8 mouse cellular contexts compared by ENCODE assay signal in the genomic region with DNA sequence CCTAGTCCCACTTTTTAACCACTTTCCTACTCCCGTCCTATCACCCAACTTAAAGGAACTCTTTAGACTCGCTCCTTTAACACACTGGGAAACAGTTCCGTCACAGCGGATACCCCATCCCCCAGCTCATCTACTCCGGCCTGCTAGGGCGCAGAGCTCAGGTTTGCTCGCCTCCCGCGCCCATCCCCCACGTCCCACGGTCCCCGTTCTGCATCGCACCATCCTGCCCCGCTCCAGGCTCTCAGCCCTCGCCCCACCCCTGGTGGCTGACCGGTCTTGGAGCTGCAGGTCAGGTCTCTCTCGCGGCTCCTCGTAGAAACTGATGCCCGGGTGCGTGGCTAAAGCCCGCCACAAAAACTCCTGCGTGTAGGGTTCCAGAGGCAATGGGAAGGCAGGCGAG. TPM values are rescaled to one million over a fixed set of nuclear protein-coding genes. Genes with fewer than 3 reads are reported as not detected.
DNase-seq lines count a peak whose midpoint lies in the region; ATAC-seq and TF ChIP-seq lines count a peak whose summit lies in the region.

No protein-coding gene starts in this region.

- WGBS in forebrain, embryonic 13.5 days: under 1% methylated on average over 24 of the region's 24 CpGs
- WGBS in hindbrain, embryonic 14.5 days: under 1% methylated on average over 24 of the region's 24 CpGs
- under 1% methylated on average over 24 of the region's 24 CpGs for WGBS in limb, embryonic 11.5 days

- peak; percentile 32 for ATAC-seq in activated CD4-positive, CD25-positive, alpha-beta regulatory T cell, adult 4 months
- ATAC-seq in forebrain, embryonic 13.5 days: peak; percentile 80
- peak; percentile 83 for ATAC-seq in hindbrain, embryonic 14.5 days (ENCODE audit: low FRiP score)
- peak; percentile 89 for ATAC-seq in limb, embryonic 11.5 days (ENCODE audit: insufficient number of reproducible peaks, low FRiP score, low TSS enrichment, low read depth)
- peak; percentile 52 for ATAC-seq in megakaryocyte-erythroid progenitor cell, adult 5-6 weeks (replicated peaks; ENCODE audit: low FRiP score, low TSS enrichment, poor library complexity, severe bottlenecking)

- H3K36me3 ChIP-seq in forebrain, embryonic 13.5 days (ENCODE audit: poor library complexity, severe bottlenecking): peaks cover 21% of the 10 kb centered on the region
- peaks cover 25% of the 10 kb centered on the region for H3K36me3 ChIP-seq in hindbrain, embryonic 14.5 days (replicated peaks; ENCODE audit: control insufficient read depth, insufficient read depth)
- H3K36me3 ChIP-seq in limb, embryonic 11.5 days (ENCODE audit: control insufficient read depth, insufficient read depth, low read length): peaks cover 15% of the 10 kb centered on the region
- peaks cover 3% of the 10 kb centered on the region for H3K36me3 ChIP-seq in testis, adult 2 months (ENCODE audit: control insufficient read depth, insufficient read depth, low read length)

- no peaks in the 10 kb centered on the region for H3K27me3 ChIP-seq in forebrain, embryonic 13.5 days
- H3K27me3 ChIP-seq in hindbrain, embryonic 14.5 days (ENCODE audit: control insufficient read depth, insufficient read depth, low read length): no peaks in the 10 kb centered on the region
- H3K27me3 ChIP-seq in limb, embryonic 11.5 days (ENCODE audit: control insufficient read depth, insufficient read depth, low read length): no peaks in the 10 kb centered on the region
- H3K27me3 ChIP-seq in testis, adult 2 months (ENCODE audit: control insufficient read depth, insufficient read depth, low read length): no peaks in the 10 kb centered on the region

- H3K27ac ChIP-seq in forebrain, embryonic 13.5 days: peak overlapping the region; percentile 86
- peak overlapping the region; percentile 88 for H3K27ac ChIP-seq in hindbrain, embryonic 14.5 days
- H3K27ac ChIP-seq in limb, embryonic 11.5 days (replicated peaks; ENCODE audit: low read depth, low read length): peak overlapping the region; percentile 91
- H3K27ac ChIP-seq in testis, adult 2 months (ENCODE audit: control insufficient read depth, insufficient read depth, low read depth, low read length): peak overlapping the region; percentile 97

- H3K9ac ChIP-seq in forebrain, embryonic 13.5 days: peak overlapping the region; percentile 93
- peak overlapping the region; percentile 80 for H3K9ac ChIP-seq in hindbrain, embryonic 14.5 days
- H3K9ac ChIP-seq in limb, embryonic 11.5 days (ENCODE audit: low read length): peak overlapping the region; percentile 92

- H3K4me1 ChIP-seq in forebrain, embryonic 13.5 days: peaks cover 37% of the 10 kb centered on the region
- peaks cover 28% of the 10 kb centered on the region for H3K4me1 ChIP-seq in hindbrain, embryonic 14.5 days (replicated peaks; ENCODE audit: control insufficient read depth, insufficient read depth, low read length)
- H3K4me1 ChIP-seq in limb, embryonic 11.5 days (ENCODE audit: control insufficient read depth, insufficient read depth, low read length): peaks cover 17% of the 10 kb centered on the region
- peaks cover 2% of the 10 kb centered on the region; the same call in 1 of the 2 replicates for H3K4me1 ChIP-seq in testis, adult 2 months (ENCODE audit: control insufficient read depth, insufficient read depth, low read length)

- no peaks in the 10 kb centered on the region for H3K9me3 ChIP-seq in forebrain, embryonic 13.5 days (replicated peaks)
- no peaks in the 10 kb centered on the region for H3K9me3 ChIP-seq in hindbrain, embryonic 14.5 days (ENCODE audit: control insufficient read depth, low read length)
- no peaks in the 10 kb centered on the region for H3K9me3 ChIP-seq in limb, embryonic 11.5 days (ENCODE audit: control insufficient read depth, low read length)

- TF ChIP-seq POLR2A in testis, adult 2 months (IDR thresholded peaks at IDR 0.05; ENCODE audit: control insufficient read depth, low read depth, low read length): no peak

- peak overlapping the region; percentile 91 for H3K4me3 ChIP-seq in forebrain, embryonic 13.5 days
- peak overlapping the region; percentile 63 for H3K4me3 ChIP-seq in hindbrain, embryonic 14.5 days (replicated peaks; ENCODE audit: low read length)
- peak overlapping the region; percentile 93 for H3K4me3 ChIP-seq in limb, embryonic 11.5 days (ENCODE audit: low read depth, low read length)
- peak overlapping the region; percentile 100 for H3K4me3 ChIP-seq in testis, adult 2 months (ENCODE audit: control insufficient read depth, low read depth, low read length)

- peak overlapping the region; percentile 74 for H3K4me2 ChIP-seq in forebrain, embryonic 13.5 days
- peak overlapping the region; percentile 84 for H3K4me2 ChIP-seq in hindbrain, embryonic 14.5 days (replicated peaks)
- peak overlapping the region; percentile 76 for H3K4me2 ChIP-seq in limb, embryonic 11.5 days (ENCODE audit: low read depth, severe bottlenecking)

- DNase-seq in heart, adult 18-20 months: peak; percentile 69 to 76
- DNase-seq in heart, postnatal 10 days: no peak
- peak; percentile 59 for DNase-seq in hindbrain, embryonic 14.5 days (ENCODE audit: low spot score)
- peak; percentile 83 for DNase-seq in limb, embryonic 11.5 days (ENCODE audit: low spot score)

- intact Hi-C loops in heart, postnatal 10 days (cut with DNase I): no loop called here

- TF ChIP-seq CTCF in testis, adult 2 months (IDR thresholded peaks at IDR 0.05; ENCODE audit: control insufficient read depth, insufficient read depth, insufficient replicate concordance, low read depth, low read length): no peak

RNA-seq across cellular contexts. Expression of gene Gtf3c1, which starts 0.4 kb away (rescaled TPM):
- 10 to 100 TPM; 48.1 to 57.9 TPM for total RNA-seq in heart, adult 18-20 months (2021)
- total RNA-seq in heart, postnatal 10 days (2021): 10 to 100 TPM; 73.5 to 87.1 TPM
- polyA plus RNA-seq in activated CD4-positive, CD25-positive, alpha-beta regulatory T cell, adult 4 months (2017; shearing (Covaris generic)): 10 to 100 TPM; 17.8 to 21.3 TPM
- polyA plus RNA-seq in forebrain, embryonic 13.5 days (2015; fragmentation: Nextera tagmentation; extraction: Ambion mirVana): 32.6 and 42.2 TPM in 2 replicates
- 33.7 and 34.8 TPM in 2 replicates for polyA plus RNA-seq in hindbrain, embryonic 14.5 days (2014; fragmentation: Nextera tagmentation; extraction: Ambion mirVana)
- polyA plus RNA-seq in limb, embryonic 11.5 days (2014; fragmentation: Nextera tagmentation; extraction: Ambion mirVana): 34.1 and 38.2 TPM in 2 replicates
- total RNA-seq in megakaryocyte-erythroid progenitor cell, adult 5-6 weeks (2014; fragmentation: Nextera tagmentation): 32.8 and 42.8 TPM in 2 replicates
- 30.2 and 41.2 TPM in 2 replicates for total RNA-seq in megakaryocyte-erythroid progenitor cell, adult 5-6 weeks (2017)
- polyA plus RNA-seq in testis, adult 2 months (2012; rRNA removed): 33.8 and 35.4 TPM in 2 replicates

RNA-seq across cellular contexts. Expression of gene D430042O09Rik, which starts 0.5 kb away (rescaled TPM):
- total RNA-seq in heart, adult 18-20 months (2021): 10 to 100 TPM in 1 of 2 experiments, 1 to 10 TPM in 1; 7.9 to 11.9 TPM
- total RNA-seq in heart, postnatal 10 days (2021): 10 to 100 TPM; 14.7 to 17.3 TPM
- 1 to 10 TPM; 4.6 TPM for polyA plus RNA-seq in activated CD4-positive, CD25-positive, alpha-beta regulatory T cell, adult 4 months (2017; shearing (Covaris generic))
- polyA plus RNA-seq in forebrain, embryonic 13.5 days (2015; fragmentation: Nextera tagmentation; extraction: Ambion mirVana): 8.1 TPM in 2 replicates
- 7.2 and 7.3 TPM in 2 replicates for polyA plus RNA-seq in hindbrain, embryonic 14.5 days (2014; fragmentation: Nextera tagmentation; extraction: Ambion mirVana)
- polyA plus RNA-seq in limb, embryonic 11.5 days (2014; fragmentation: Nextera tagmentation; extraction: Ambion mirVana): 11.3 and 11.5 TPM in 2 replicates
- 8.0 and 10.5 TPM in 2 replicates for total RNA-seq in megakaryocyte-erythroid progenitor cell, adult 5-6 weeks (2014; fragmentation: Nextera tagmentation)
- 12.9 and 15.3 TPM in 2 replicates for total RNA-seq in megakaryocyte-erythroid progenitor cell, adult 5-6 weeks (2017)
- polyA plus RNA-seq in testis, adult 2 months (2012; rRNA removed): 56.6 and 57.7 TPM in 2 replicates

Comparison
In these comparisons a context has a peak if more than half of its experiments do, and no peak if none do; other contexts are left out.
1. DNase-seq: peak in heart, adult 18-20 months (2 of 2), hindbrain, embryonic 14.5 days (single experiment) and limb, embryonic 11.5 days (single experiment); none in heart, postnatal 10 days (0 of 2).
2. ATAC-seq: peak in every context shown above with its lines; median percentile 89 in limb, embryonic 11.5 days; 83 in hindbrain, embryonic 14.5 days; 80 in forebrain, embryonic 13.5 days; 52 in megakaryocyte-erythroid progenitor cell, adult 5-6 weeks; 32 in activated CD4-positive, CD25-positive, alpha-beta regulatory T cell, adult 4 months.
3. Peak in every context shown above with its lines, with median percentiles within 50 percentile points of each other: H3K27ac ChIP-seq, H3K4me2 ChIP-seq, H3K4me3 ChIP-seq and H3K9ac ChIP-seq.